8 mouse cellular contexts compared by ENCODE assay signal in genomic region chr6:38326596-38326995, GRCm38 (mm10). TPM values are rescaled to one million over a fixed set of nuclear protein-coding genes. Genes with fewer than 3 reads are reported as not detected.
DNase-seq lines count a peak whose midpoint lies in the region; ATAC-seq and TF ChIP-seq lines count a peak whose summit lies in the region.

No protein-coding gene starts in this region.

- H3K27ac ChIP-seq in forebrain, embryonic 10.5 days = no peak overlapping the region
- H3K27ac ChIP-seq in forebrain, embryonic 12.5 days = no peak overlapping the region
- no peak overlapping the region for H3K27ac ChIP-seq in lung, embryonic 16.5 days (ENCODE audit: low read length)
- no peak overlapping the region for H3K27ac ChIP-seq in small intestine, adult 2 months (ENCODE audit: insufficient read depth, low read depth, low read length)

- no peaks in the 10 kb centered on the region for H3K36me3 ChIP-seq in forebrain, embryonic 10.5 days (replicated peaks)
- H3K36me3 ChIP-seq in forebrain, embryonic 12.5 days (replicated peaks) = no peaks in the 10 kb centered on the region
- H3K36me3 ChIP-seq in lung, embryonic 16.5 days (ENCODE audit: control insufficient read depth, insufficient read depth, low read length) = peaks cover 2% of the 10 kb centered on the region; the same call in 1 of the 2 replicates
- H3K36me3 ChIP-seq in small intestine, adult 2 months (ENCODE audit: control insufficient read depth, insufficient read depth, low read length) = peaks cover 76% of the 10 kb centered on the region

- no peaks in the 10 kb centered on the region for H3K27me3 ChIP-seq in forebrain, embryonic 10.5 days (ENCODE audit: poor library complexity, severe bottlenecking)
- H3K27me3 ChIP-seq in forebrain, embryonic 12.5 days = no peaks in the 10 kb centered on the region
- no peaks in the 10 kb centered on the region for H3K27me3 ChIP-seq in lung, embryonic 16.5 days (ENCODE audit: control insufficient read depth, insufficient read depth, low read depth, low read length)
- no peaks in the 10 kb centered on the region for H3K27me3 ChIP-seq in small intestine, adult 2 months (ENCODE audit: control insufficient read depth, insufficient read depth, low read length)

- H3K9me3 ChIP-seq in forebrain, embryonic 10.5 days = no peaks in the 10 kb centered on the region
- H3K9me3 ChIP-seq in forebrain, embryonic 12.5 days = no peaks in the 10 kb centered on the region
- no peaks in the 10 kb centered on the region for H3K9me3 ChIP-seq in lung, embryonic 16.5 days (ENCODE audit: control insufficient read depth, low read length)

- no peak for TF ChIP-seq POLR2A in small intestine, adult 2 months (IDR thresholded peaks at IDR 0.05; ENCODE audit: low read depth, low read length)

- H3K4me1 ChIP-seq in forebrain, embryonic 10.5 days = no peaks in the 10 kb centered on the region
- no peaks in the 10 kb centered on the region for H3K4me1 ChIP-seq in forebrain, embryonic 12.5 days
- no peaks in the 10 kb centered on the region for H3K4me1 ChIP-seq in lung, embryonic 16.5 days (replicated peaks; ENCODE audit: control insufficient read depth, insufficient read depth, low read length)
- H3K4me1 ChIP-seq in small intestine, adult 2 months (ENCODE audit: control insufficient read depth, insufficient read depth, insufficient read length, low read length) = no peaks in the 10 kb centered on the region

- DNase-seq in forebrain, embryonic 10.5 days (ENCODE audit: extremely low spot score, low spot score) = peak; percentile 62
- peak; percentile 75 for DNase-seq in CD4-positive, CD25-positive, alpha-beta regulatory T cell, adult 2 months (ENCODE audit: low read depth, low spot score)
- peak; percentile 44 for DNase-seq in cerebellum, adult 9-11 months
- peak; percentile 14 to 31 for DNase-seq in frontal cortex, postnatal 14 days (ENCODE audit: low spot score in 2 of 2)
- DNase-seq in layer of hippocampus, adult 18-20 months (ENCODE audit: low spot score in 2 of 2) = peak; percentile 19 to 61

- H3K4me3 ChIP-seq in forebrain, embryonic 10.5 days = no peak overlapping the region
- no peak overlapping the region for H3K4me3 ChIP-seq in forebrain, embryonic 12.5 days (replicated peaks)
- no peak overlapping the region for H3K4me3 ChIP-seq in lung, embryonic 16.5 days (ENCODE audit: low read length)
- no peak overlapping the region for H3K4me3 ChIP-seq in small intestine, adult 2 months (ENCODE audit: low read depth, low read length)

- peak; percentile 44; the same call in 1 of the 2 replicates for TF ChIP-seq CTCF in small intestine, adult 2 months (IDR thresholded peaks at IDR 0.05; ENCODE audit: extremely low read depth, insufficient read length, insufficient replicate concordance, low read depth, low read length)

- WGBS in forebrain, embryonic 10.5 days = 27% methylated on average over 4 of the region's 4 CpGs
- 19% methylated on average over 4 of the region's 4 CpGs for WGBS in forebrain, embryonic 12.5 days
- 21% methylated on average over 4 of the region's 4 CpGs for WGBS in lung, embryonic 16.5 days
- WGBS in small intestine, adult 2 months = 68% methylated on average over 4 of the region's 4 CpGs

- no peak for ATAC-seq in forebrain, embryonic 12.5 days (ENCODE audit: low FRiP score)
- ATAC-seq in lung, embryonic 16.5 days (ENCODE audit: low read depth) = peak; percentile 56; the same call in 1 of the 2 replicates

- H3K4me2 ChIP-seq in forebrain, embryonic 12.5 days = no peak overlapping the region
- H3K4me2 ChIP-seq in lung, embryonic 16.5 days (ENCODE audit: low read depth, low read length) = no peak overlapping the region

- H3K9ac ChIP-seq in forebrain, embryonic 12.5 days = no peak overlapping the region
- H3K9ac ChIP-seq in lung, embryonic 16.5 days (ENCODE audit: low read length) = no peak overlapping the region

RNA-seq across cellular contexts. Expression of gene Zc3hav1l, which starts 27.5 kb away (rescaled TPM):
- 14.0 and 14.3 TPM in 2 replicates for polyA plus RNA-seq in forebrain, embryonic 10.5 days (2016; fragmentation: Nextera tagmentation; extraction: Ambion mirVana)
- 12.6 and 17.3 TPM in 2 replicates for polyA plus RNA-seq in forebrain, embryonic 12.5 days (2016; fragmentation: Nextera tagmentation; extraction: Ambion mirVana)
- total RNA-seq in layer of hippocampus, adult 18-20 months (2021) = 1 to 10 TPM; 4.5 to 4.6 TPM
- 7.3 and 8.7 TPM in 2 replicates for polyA plus RNA-seq in lung, embryonic 16.5 days (2015; fragmentation: Nextera tagmentation; extraction: Ambion mirVana)
- 0.80 and 1.3 TPM in 2 replicates for polyA plus RNA-seq in small intestine, adult 2 months (2012; rRNA removed)

RNA-seq across cellular contexts. Expression of gene Zc3hav1, which starts 27.8 kb away (rescaled TPM):
- polyA plus RNA-seq in forebrain, embryonic 10.5 days (2016; fragmentation: Nextera tagmentation; extraction: Ambion mirVana) = 2.0 and 2.2 TPM in 2 replicates
- polyA plus RNA-seq in forebrain, embryonic 12.5 days (2016; fragmentation: Nextera tagmentation; extraction: Ambion mirVana) = 1.4 and 1.7 TPM in 2 replicates
- 1 to 10 TPM; 5.1 to 7.1 TPM for total RNA-seq in layer of hippocampus, adult 18-20 months (2021)
- polyA plus RNA-seq in lung, embryonic 16.5 days (2015; fragmentation: Nextera tagmentation; extraction: Ambion mirVana) = 8.0 and 11.0 TPM in 2 replicates
- polyA plus RNA-seq in small intestine, adult 2 months (2012; rRNA removed) = 14.9 and 34.7 TPM in 2 replicates

RNA-seq across cellular contexts. Expression of gene Ttc26, which starts 54.7 kb away (rescaled TPM):
- polyA plus RNA-seq in forebrain, embryonic 10.5 days (2016; fragmentation: Nextera tagmentation; extraction: Ambion mirVana) = 15.2 and 17.0 TPM in 2 replicates
- 12.7 TPM in 2 replicates for polyA plus RNA-seq in forebrain, embryonic 12.5 days (2016; fragmentation: Nextera tagmentation; extraction: Ambion mirVana)
- total RNA-seq in layer of hippocampus, adult 18-20 months (2021) = 10 to 100 TPM; 12.0 to 12.7 TPM
- polyA plus RNA-seq in lung, embryonic 16.5 days (2015; fragmentation: Nextera tagmentation; extraction: Ambion mirVana) = 7.9 and 8.3 TPM in 2 replicates
- polyA plus RNA-seq in small intestine, adult 2 months (2012; rRNA removed) = 0.08 and 0.13 TPM in 2 replicates

Comparison
In these comparisons a context has a peak if more than half of its experiments do, and no peak if none do; other contexts are left out.
1. DNase-seq: peak in every context shown above with its lines; median percentile 75 in CD4-positive, CD25-positive, alpha-beta regulatory T cell, adult 2 months; 62 in forebrain, embryonic 10.5 days; 44 in cerebellum, adult 9-11 months; 40 in layer of hippocampus, adult 18-20 months; 22 in frontal cortex, postnatal 14 days.